Mouse (Mus musculus): ENCODE data around the gene Sfi1. TPM values are rescaled to one million over a fixed set of nuclear protein-coding genes. Genes with fewer than 3 reads are reported as not detected.

Sfi1 gene
- polyA plus RNA-seq (2014; fragmentation: Nextera tagmentation; extraction: Ambion mirVana): 12.9 and 14.9 TPM in 2 replicates

DNA sequence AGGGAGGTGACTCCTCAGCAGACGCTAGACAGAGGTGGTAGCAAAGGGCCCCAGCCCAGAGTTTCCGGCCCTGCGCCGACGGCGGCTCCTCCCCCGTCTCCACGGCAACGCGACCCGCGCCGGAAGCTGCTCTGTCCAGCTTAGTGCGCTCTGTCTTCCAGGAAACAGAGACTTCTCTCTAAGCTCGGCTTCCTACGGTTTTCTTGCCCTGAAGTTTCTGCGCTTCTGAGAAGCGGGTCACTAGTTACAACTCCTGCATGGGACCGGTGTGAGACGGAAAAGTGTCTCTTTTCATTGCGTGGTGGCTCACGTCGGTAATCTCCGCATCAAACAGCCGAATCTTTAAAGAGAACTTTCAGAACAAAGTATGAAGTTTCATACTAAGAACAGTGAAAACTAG, at the start of gene Sfi1:
TSS of gene Sfi1 (minus strand) at position 101 of the 400 bp plus-strand sequence.
- H3K27me3 ChIP-seq (ENCODE audit: control insufficient read depth, insufficient read depth, low read length): no peaks in the 10 kb centered on the region
- no peak within 1 kb of the TSS for H3K27ac ChIP-seq (ENCODE audit: low read depth, low read length)
- no peak within 1 kb of the TSS for H3K9ac ChIP-seq (ENCODE audit: low read length)
- DNase-seq (ENCODE audit: low spot score) (no peak), ATAC-seq (replicated peaks; ENCODE audit: low FRiP score) (no peak)
- H3K4me1 ChIP-seq (replicated peaks; ENCODE audit: control insufficient read depth, insufficient read depth, low read length): no peaks in the 10 kb centered on the region
- H3K9me3 ChIP-seq (ENCODE audit: control insufficient read depth, low read length): no peaks in the 10 kb centered on the region
- no peak within 1 kb of the TSS for H3K4me3 ChIP-seq (ENCODE audit: low read depth, low read length)
- H3K4me2 ChIP-seq (ENCODE audit: low read depth, low read length, severe bottlenecking): no peak within 1 kb of the TSS
- H3K36me3 ChIP-seq (ENCODE audit: control insufficient read depth, insufficient read depth, low read length): no peaks in the 10 kb centered on the region
- 85% methylated on average over 25 of the region's 25 CpGs for WGBS

DNA sequence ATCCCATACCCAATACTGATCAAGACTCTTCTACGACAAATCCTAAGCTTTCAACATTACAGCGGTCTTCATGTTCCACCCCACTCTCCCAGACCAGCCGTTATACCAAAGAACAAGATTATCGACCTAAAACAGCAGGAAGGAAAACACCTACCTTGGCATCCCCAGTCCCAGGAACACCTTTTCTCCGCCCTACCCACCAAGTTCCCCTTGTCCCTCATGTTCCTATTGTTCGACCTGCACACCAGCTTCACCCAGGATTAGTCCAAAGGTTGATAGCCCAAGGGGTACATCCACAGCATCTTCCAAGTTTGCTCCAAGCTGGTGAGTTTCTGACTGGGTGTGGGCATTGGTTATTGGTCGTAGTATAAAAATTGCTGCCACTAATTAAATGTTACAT, 49.1 kb upstream of the Sfi1 start:
- peaks cover 35% of the 10 kb centered on the region for H3K36me3 ChIP-seq (ENCODE audit: control insufficient read depth, insufficient read depth, low read length)
- ATAC-seq (replicated peaks; ENCODE audit: low FRiP score) (no peak), DNase-seq (ENCODE audit: low spot score) (no peak)
- H3K9ac ChIP-seq (ENCODE audit: low read length): no peak overlapping the region
- no peak overlapping the region for H3K4me3 ChIP-seq (ENCODE audit: low read depth, low read length)
- H3K27me3 ChIP-seq (ENCODE audit: control insufficient read depth, insufficient read depth, low read length): no peaks in the 10 kb centered on the region
- 92% methylated on average over 7 of the region's 7 CpGs for WGBS
- no peak overlapping the region for H3K27ac ChIP-seq (ENCODE audit: low read depth, low read length)
- no peaks in the 10 kb centered on the region for H3K4me1 ChIP-seq (replicated peaks; ENCODE audit: control insufficient read depth, insufficient read depth, low read length)
- H3K9me3 ChIP-seq (ENCODE audit: control insufficient read depth, low read length): peaks cover 2% of the 10 kb centered on the region; the same call in 1 of the 2 replicates
- H3K4me2 ChIP-seq (ENCODE audit: low read depth, low read length, severe bottlenecking): no peak overlapping the region

DNA sequence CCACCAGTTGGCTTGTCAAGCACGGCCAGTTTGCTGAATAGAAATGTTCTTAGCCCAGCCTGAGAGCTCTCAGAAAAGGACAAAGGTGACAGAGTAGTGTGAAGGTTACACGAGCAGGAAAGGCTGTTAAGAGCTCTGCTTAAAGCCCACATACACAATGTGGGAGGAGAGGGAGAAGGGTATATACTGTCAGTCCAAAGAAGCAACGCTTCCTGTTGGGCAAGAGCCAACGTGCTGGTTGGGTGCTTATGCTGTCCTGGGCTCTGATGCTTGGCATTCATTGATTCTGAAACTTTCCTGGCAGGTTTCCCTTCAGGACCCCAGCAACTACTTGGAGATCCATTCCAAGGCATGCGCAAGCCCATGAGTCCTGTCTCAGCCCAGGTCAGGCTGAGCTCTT, 42.0 kb upstream of the Sfi1 start:
- Histone ChIP-seq H3K4me3 (ENCODE audit: low read depth, low read length) (no peak overlapping the region), H3K27me3 (ENCODE audit: control insufficient read depth, insufficient read depth, low read length) (no peaks in the 10 kb centered on the region), H3K4me1 (replicated peaks; ENCODE audit: control insufficient read depth, insufficient read depth, low read length) (no peaks in the 10 kb centered on the region), H3K9ac (ENCODE audit: low read length) (no peak overlapping the region), H3K9me3 (ENCODE audit: control insufficient read depth, low read length) (no peaks in the 10 kb centered on the region), H3K36me3 (ENCODE audit: control insufficient read depth, insufficient read depth, low read length) (peaks cover 19% of the 10 kb centered on the region), H3K27ac (ENCODE audit: low read depth, low read length) (no peak overlapping the region), H3K4me2 (ENCODE audit: low read depth, low read length, severe bottlenecking) (no peak overlapping the region)
- WGBS: 93% methylated on average over 5 of the region's 5 CpGs
- DNase-seq (ENCODE audit: low spot score): no peak
- ATAC-seq (replicated peaks; ENCODE audit: low FRiP score): no peak

DNA sequence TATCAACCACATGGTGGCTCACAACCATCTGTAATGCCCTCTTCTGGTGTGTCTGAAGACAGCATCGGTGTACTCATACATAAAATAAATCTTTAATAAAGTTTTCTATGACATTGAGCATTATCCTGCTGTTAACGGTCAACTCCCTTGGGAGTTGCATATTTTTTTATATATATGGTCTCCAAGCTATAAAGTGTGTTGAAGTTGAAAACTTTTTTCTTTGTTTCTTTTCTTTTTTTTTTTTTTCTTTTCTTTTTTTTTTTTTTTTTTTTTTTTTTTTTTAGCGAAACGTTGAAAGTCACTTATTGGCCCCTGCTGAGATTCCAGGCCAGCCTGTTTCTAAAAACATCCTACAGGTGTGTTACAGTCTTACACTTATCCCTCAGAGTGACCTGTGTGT, 40.4 kb upstream of the Sfi1 start:
- no peak overlapping the region for H3K27ac ChIP-seq (ENCODE audit: low read depth, low read length)
- WGBS: 97% methylated on average over 4 of the region's 4 CpGs
- no peak overlapping the region for H3K4me2 ChIP-seq (ENCODE audit: low read depth, low read length, severe bottlenecking)
- H3K27me3 ChIP-seq (ENCODE audit: control insufficient read depth, insufficient read depth, low read length): no peaks in the 10 kb centered on the region
- ATAC-seq (replicated peaks; ENCODE audit: low FRiP score) (no peak), DNase-seq (ENCODE audit: low spot score) (no peak)
- no peaks in the 10 kb centered on the region for H3K9me3 ChIP-seq (ENCODE audit: control insufficient read depth, low read length)
- peaks cover 19% of the 10 kb centered on the region for H3K36me3 ChIP-seq (ENCODE audit: control insufficient read depth, insufficient read depth, low read length)
- no peaks in the 10 kb centered on the region for H3K4me1 ChIP-seq (replicated peaks; ENCODE audit: control insufficient read depth, insufficient read depth, low read length)
- no peak overlapping the region for H3K9ac ChIP-seq (ENCODE audit: low read length)
- H3K4me3 ChIP-seq (ENCODE audit: low read depth, low read length): no peak overlapping the region

DNA sequence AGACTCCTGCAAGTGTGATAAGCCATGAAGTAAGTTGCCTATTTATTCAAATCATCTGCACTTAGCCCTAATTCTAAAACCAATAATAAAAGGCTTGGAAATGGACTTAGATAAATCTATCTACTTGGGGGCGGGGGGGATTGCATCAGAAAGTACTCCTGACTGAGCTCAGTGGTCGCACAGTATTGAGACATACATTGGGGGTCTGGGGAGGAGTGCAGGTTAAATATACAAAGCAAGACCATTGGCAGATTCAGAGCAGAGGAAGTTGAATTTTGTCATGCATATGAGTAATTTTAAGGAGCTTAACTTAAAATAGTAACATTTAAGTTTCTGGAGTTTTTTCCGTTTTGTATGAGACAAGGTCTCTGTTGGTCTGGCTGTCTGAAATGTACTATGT, 39.0 kb upstream of the Sfi1 start:
- 92% methylated on average over 3 of the region's 3 CpGs for WGBS
- Histone ChIP-seq H3K9me3 (ENCODE audit: control insufficient read depth, low read length) (no peaks in the 10 kb centered on the region), H3K4me3 (ENCODE audit: low read depth, low read length) (no peak overlapping the region), H3K27ac (ENCODE audit: low read depth, low read length) (no peak overlapping the region), H3K9ac (ENCODE audit: low read length) (no peak overlapping the region), H3K36me3 (ENCODE audit: control insufficient read depth, insufficient read depth, low read length) (peaks cover 15% of the 10 kb centered on the region), H3K4me2 (ENCODE audit: low read depth, low read length, severe bottlenecking) (no peak overlapping the region), H3K27me3 (ENCODE audit: control insufficient read depth, insufficient read depth, low read length) (no peaks in the 10 kb centered on the region), H3K4me1 (replicated peaks; ENCODE audit: control insufficient read depth, insufficient read depth, low read length) (no peaks in the 10 kb centered on the region)
- DNase-seq (ENCODE audit: low spot score): no peak
- no peak for ATAC-seq (replicated peaks; ENCODE audit: low FRiP score)

DNA sequence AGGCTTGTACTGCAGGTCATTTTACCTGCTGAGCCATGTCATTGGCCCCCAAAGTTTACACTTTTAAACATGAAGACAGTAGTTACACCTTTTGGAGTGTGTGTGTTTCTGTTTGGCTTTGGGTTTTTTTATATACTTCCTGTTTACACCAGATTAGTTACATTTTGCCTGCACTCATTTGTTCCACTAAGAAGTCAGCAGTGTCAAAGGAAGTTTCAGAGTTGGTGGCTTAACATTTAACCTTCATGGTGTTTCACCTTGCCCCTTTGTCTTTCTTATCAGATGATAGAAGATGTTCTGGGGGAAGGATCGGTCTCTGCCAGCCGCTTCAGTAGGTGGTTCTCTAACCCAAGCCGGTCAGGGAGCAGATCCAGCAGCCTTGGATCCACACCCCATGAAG, 33.9 kb upstream of the Sfi1 start:
- DNase-seq (ENCODE audit: low spot score) (no peak), ATAC-seq (replicated peaks; ENCODE audit: low FRiP score) (no peak)
- Histone ChIP-seq H3K4me2 (ENCODE audit: low read depth, low read length, severe bottlenecking) (no peak overlapping the region), H3K9me3 (ENCODE audit: control insufficient read depth, low read length) (no peaks in the 10 kb centered on the region), H3K27me3 (ENCODE audit: control insufficient read depth, insufficient read depth, low read length) (no peaks in the 10 kb centered on the region), H3K4me3 (ENCODE audit: low read depth, low read length) (no peak overlapping the region), H3K4me1 (replicated peaks; ENCODE audit: control insufficient read depth, insufficient read depth, low read length) (no peaks in the 10 kb centered on the region), H3K36me3 (ENCODE audit: control insufficient read depth, insufficient read depth, low read length) (peaks cover 14% of the 10 kb centered on the region; the same call in 1 of the 2 replicates), H3K9ac (ENCODE audit: low read length) (no peak overlapping the region), H3K27ac (ENCODE audit: low read depth, low read length) (no peak overlapping the region)
- WGBS: 98% methylated on average over 3 of the region's 3 CpGs

DNA sequence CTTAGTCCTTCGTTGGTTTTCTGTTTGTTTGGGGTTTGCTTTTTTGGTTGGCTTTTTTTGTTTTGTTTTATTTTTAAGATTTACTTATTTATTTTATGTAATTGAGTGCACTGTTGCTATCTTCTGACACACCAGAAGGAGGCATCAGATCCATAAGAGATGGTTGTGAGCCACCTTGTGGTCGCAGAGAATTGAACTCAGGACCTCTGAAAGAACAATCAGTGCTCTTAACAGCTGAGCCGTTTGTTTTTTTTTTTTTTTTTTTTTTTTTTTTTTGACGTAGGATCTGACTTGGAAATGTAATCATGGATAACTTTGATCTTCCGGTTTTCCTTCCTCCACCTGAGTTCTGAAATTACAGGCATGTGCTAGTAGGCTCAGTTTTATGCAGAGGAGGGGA, 29.8 kb upstream of the Sfi1 start:
- ATAC-seq (replicated peaks; ENCODE audit: low FRiP score) (no peak), DNase-seq (ENCODE audit: low spot score) (no peak)
- Histone ChIP-seq H3K27ac (ENCODE audit: low read depth, low read length) (no peak overlapping the region), H3K9ac (ENCODE audit: low read length) (no peak overlapping the region), H3K9me3 (ENCODE audit: control insufficient read depth, low read length) (no peaks in the 10 kb centered on the region), H3K27me3 (ENCODE audit: control insufficient read depth, insufficient read depth, low read length) (no peaks in the 10 kb centered on the region), H3K4me2 (ENCODE audit: low read depth, low read length, severe bottlenecking) (no peak overlapping the region), H3K4me1 (replicated peaks; ENCODE audit: control insufficient read depth, insufficient read depth, low read length) (no peaks in the 10 kb centered on the region), H3K36me3 (ENCODE audit: control insufficient read depth, insufficient read depth, low read length) (peaks cover 21% of the 10 kb centered on the region; the same call in 1 of the 2 replicates), H3K4me3 (ENCODE audit: low read depth, low read length) (no peak overlapping the region)
- WGBS: 83% methylated on average over 5 of the region's 5 CpGs

DNA sequence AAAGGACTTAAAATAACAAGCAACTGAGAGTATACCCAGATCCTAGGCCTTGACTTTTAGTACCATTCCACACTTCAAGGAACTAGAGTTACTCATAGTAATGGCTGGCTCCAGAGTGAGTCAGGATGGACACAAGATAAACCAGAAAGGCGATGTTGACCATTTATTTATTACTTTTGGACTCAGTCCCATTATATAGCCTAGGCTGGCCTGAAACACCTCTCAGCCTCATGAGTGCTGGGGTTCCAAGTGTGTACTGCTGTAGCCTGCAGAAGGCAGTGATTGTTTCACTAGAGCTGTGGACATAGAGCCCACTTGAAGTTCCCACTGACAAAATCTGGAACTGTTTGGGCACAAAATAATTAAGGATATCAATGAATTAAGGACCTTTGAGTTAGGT, 19.3 kb upstream of the Sfi1 start:
- ATAC-seq (replicated peaks; ENCODE audit: low FRiP score) (no peak), DNase-seq (ENCODE audit: low spot score) (no peak)
- no peak overlapping the region for H3K9ac ChIP-seq (ENCODE audit: low read length)
- no peak overlapping the region for H3K4me3 ChIP-seq (ENCODE audit: low read depth, low read length)
- H3K27ac ChIP-seq (ENCODE audit: low read depth, low read length): no peak overlapping the region
- 97% methylated on average over 1 of the region's 1 CpGs for WGBS
- H3K4me2 ChIP-seq (ENCODE audit: low read depth, low read length, severe bottlenecking): no peak overlapping the region
- no peaks in the 10 kb centered on the region for H3K4me1 ChIP-seq (replicated peaks; ENCODE audit: control insufficient read depth, insufficient read depth, low read length)
- H3K27me3 ChIP-seq (ENCODE audit: control insufficient read depth, insufficient read depth, low read length): no peaks in the 10 kb centered on the region
- H3K36me3 ChIP-seq (ENCODE audit: control insufficient read depth, insufficient read depth, low read length): peaks cover 11% of the 10 kb centered on the region; the same call in 1 of the 2 replicates
- no peaks in the 10 kb centered on the region for H3K9me3 ChIP-seq (ENCODE audit: control insufficient read depth, low read length)

DNA sequence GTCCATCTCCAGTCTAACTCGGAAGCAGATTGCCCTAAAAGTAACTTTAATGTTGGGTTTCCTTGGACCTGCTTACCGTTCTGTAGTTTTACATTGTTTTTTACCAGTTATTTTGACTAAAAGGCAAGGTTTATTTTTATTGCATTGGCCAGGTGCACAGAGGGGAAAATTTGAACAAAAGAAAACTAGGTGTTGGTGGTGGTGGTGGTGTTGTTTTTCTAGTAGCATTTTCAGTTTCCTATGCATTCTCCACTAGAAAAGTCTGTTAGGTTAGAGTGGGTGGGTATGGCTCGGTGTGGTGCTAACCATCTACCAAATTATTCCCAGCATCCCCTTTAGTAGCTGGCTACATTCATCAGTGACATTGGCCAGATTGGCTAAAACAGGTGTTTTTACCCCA, 13.5 kb upstream of the Sfi1 start:
- no peaks in the 10 kb centered on the region for H3K4me1 ChIP-seq (replicated peaks; ENCODE audit: control insufficient read depth, insufficient read depth, low read length)
- DNase-seq (ENCODE audit: low spot score): no peak
- H3K36me3 ChIP-seq (ENCODE audit: control insufficient read depth, insufficient read depth, low read length): peaks cover 10% of the 10 kb centered on the region
- H3K27me3 ChIP-seq (ENCODE audit: control insufficient read depth, insufficient read depth, low read length): no peaks in the 10 kb centered on the region
- no peak overlapping the region for H3K9ac ChIP-seq (ENCODE audit: low read length)
- H3K27ac ChIP-seq (ENCODE audit: low read depth, low read length): no peak overlapping the region
- WGBS: 93% methylated on average over 3 of the region's 3 CpGs
- no peak overlapping the region for H3K4me3 ChIP-seq (ENCODE audit: low read depth, low read length)
- ATAC-seq (replicated peaks; ENCODE audit: low FRiP score): no peak
- no peaks in the 10 kb centered on the region for H3K9me3 ChIP-seq (ENCODE audit: control insufficient read depth, low read length)
- no peak overlapping the region for H3K4me2 ChIP-seq (ENCODE audit: low read depth, low read length, severe bottlenecking)
